Mouse (Mus musculus) stomach, postnatal 0 days (tissue): ENCODE data around the gene Tmx2.

Experiments
- CTCF ChIP-seq: IDR thresholded peaks from 2 replicates; pipeline ENCODE4 v1.5.1; 2016; ENCODE audit warnings: antibody characterized with exemption, low read depth, mild to moderate bottlenecking, moderate library complexity
- EP300 ChIP-seq: optimal IDR thresholded peaks from 2 replicates; pipeline ENCODE3; 2016; ENCODE audit warnings: antibody characterized with exemption

DNA sequence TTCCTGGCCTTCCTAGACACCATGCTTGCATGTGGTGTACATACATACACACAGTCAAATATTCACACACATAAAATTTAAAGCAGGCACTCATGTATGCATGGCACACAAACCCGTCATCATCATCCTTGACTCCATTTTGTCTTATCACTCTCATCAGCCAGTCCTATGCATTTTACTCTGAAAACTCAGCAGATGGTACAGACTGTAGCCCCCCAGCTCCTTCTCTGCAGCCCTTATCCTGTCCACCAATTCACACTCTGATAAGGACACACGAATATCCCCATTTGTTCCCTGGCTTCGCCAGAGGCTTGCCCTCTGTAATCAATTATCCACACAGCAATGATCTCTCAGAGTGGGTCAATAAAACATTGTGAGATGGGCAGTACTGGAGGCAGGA is 42.2 kb upstream of the Tmx2 start:
- no peak for TF ChIP-seq CTCF
- TF ChIP-seq EP300 = no peak
